Mouse (Mus musculus) ovary, adult 10 weeks (tissue): Measurements from ENCODE around the gene Fgr. TPM values are rescaled to one million over a fixed set of nuclear protein-coding genes. Genes with fewer than 3 reads are reported as not detected.

Source experiments
- polyA plus RNA-seq: library from polyadenylated mRNA; stranded (reverse); fragments of 350-450 nt; fragmentation: Illumina TruSeq; extraction: RNeasy Lipid Tissue Mini Kit (QIAGEN cat#74804); gene quantifications from one replicate; pipeline ENCODE4 v1.2.3, GENCODE M21; 2014

Fgr gene
- 0.29 TPM for polyA plus RNA-seq

DNA sequence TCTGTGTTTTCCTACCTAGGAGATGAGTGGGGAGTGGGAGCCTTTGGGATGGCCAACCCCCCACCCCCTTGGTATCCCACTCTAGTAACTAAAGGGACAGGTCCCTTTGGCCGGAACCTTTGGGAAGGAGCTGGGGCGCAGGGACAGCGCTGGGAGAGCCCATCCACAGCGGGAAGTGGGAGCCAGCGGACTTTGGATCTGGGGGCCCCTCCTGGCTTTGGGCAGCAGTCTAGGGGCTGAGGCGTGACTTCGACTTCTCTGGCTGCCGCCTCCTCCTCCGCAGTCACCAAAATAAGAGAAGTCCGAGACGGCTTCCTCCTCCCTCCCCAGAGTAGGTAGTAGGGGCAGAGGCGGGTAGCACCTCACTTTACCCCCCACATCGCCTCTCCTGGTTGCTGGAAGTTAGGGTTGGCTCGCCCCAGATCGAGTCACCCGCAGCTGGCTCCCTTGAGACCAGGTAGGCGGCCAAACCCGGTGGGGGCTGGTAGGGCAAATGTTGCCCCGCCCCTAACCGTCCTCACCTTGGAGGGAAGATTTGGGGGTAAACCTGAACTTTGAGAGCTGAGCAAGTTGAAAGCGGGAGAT, at the start of gene Fgr:
Gene Fgr (plus strand): TSS at position 282 of the 585 bp plus-strand sequence.

DNA sequence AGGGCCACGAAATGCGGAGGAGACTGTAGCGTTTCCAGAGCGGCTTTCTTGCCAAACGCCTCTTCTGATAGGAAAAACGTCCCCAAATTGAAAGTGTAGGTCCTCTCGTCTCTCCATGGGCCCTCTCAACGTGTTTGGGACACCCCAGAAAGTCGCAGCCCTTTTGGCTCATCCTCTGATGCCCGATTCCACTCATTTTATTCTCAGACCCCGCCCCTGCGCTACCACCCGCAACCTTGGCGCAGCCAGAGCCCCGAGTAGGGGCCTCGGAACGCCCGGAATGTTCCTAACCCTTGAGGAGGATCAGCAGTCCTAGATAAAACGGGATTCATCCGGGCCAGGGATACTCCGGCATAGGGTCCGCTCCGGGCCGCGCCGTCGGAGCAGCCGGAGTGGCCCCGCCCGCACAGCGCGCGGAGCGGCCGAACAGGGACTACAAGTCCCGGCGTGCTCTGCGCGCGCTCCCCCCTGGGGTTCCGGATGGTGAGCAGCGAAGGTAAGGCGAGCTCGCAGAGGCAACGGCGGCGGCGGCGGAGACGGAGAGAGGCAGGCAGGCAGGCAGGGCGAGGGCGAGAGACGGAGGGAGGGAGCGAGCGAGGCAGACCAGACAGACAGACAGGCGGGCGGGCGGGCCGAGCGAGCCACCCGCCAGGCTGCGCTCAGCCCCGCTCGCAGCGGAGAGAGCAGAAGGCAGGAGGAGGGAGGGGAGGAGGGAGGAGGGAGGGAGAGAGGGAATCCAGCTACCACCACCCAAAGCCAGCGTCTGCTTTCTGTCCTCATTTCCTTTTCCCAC, 37.3 kb downstream of the Fgr start, which contains the start of gene Ahdc1:
Gene Ahdc1 (plus strand): TSS at position 233 of the 793 bp plus-strand sequence.

Other genes with a start within 250 kb of the Fgr start
- 3.1 TPM for gene Xkr8, start 241.5 kb upstream of the Fgr start, polyA plus RNA-seq
- gene Smpdl3b, start 216.8 kb upstream of the Fgr start, polyA plus RNA-seq, result 13.2 TPM
- gene Rpa2, start 205.8 kb upstream of the Fgr start, polyA plus RNA-seq, result 12.3 TPM
- gene Themis2, start 177.7 kb upstream of the Fgr start, polyA plus RNA-seq, result 0.88 TPM
- gene Ppp1r8, start 130.9 kb upstream of the Fgr start, polyA plus RNA-seq, result 13.1 TPM
- 154 TPM for gene Stx12, start 89.6 kb upstream of the Fgr start, polyA plus RNA-seq
- 35.5 TPM for gene Fam76a, start 51.5 kb upstream of the Fgr start, polyA plus RNA-seq
- 5.0 TPM for gene Ahdc1, start 37.2 kb downstream of the Fgr start, polyA plus RNA-seq
- 168 TPM for gene Wasf2, start 156.4 kb downstream of the Fgr start, polyA plus RNA-seq
- gene Cd164l2, start 238.0 kb downstream of the Fgr start, polyA plus RNA-seq, result not detected
- 0.80 TPM for gene Gpr3, start 238.4 kb downstream of the Fgr start, polyA plus RNA-seq